Mouse (Mus musculus) stomach, embryonic 14.5 days (tissue): ENCODE results near the gene 9530068E07Rik. TPM values are rescaled to one million over a fixed set of nuclear protein-coding genes. Genes with fewer than 3 reads are reported as not detected.
A peak's percentile ranks its signal among the peaks of the same experiment; 100 is the strongest.

Source experiments
- ATAC-seq: fragments of 200-750 bp; cut with Nextera tagmentation; 2 replicates; pipeline ENCODE4 v1.8.0; 2017; ENCODE audit warnings: low read depth, moderate TSS enrichment; ENCODE audit not compliant: insufficient number of reproducible peaks, insufficient read depth, low FRiP score
- H3K27ac ChIP-seq: fragments of 300-500 bp; sonication (generic); 2 replicates; pipeline ENCODE4 v1.5.1; 2014; ENCODE audit warnings: mild to moderate bottlenecking, low read length, moderate library complexity, mixed read lengths
- H3K27me3 ChIP-seq: fragments of 300-500 bp; sonication (generic); 2 replicates; pipeline ENCODE4 v1.6.1; 2014; ENCODE audit warnings: low read length, control low read depth, mixed read lengths; ENCODE audit not compliant: control insufficient read depth, insufficient read depth
- H3K36me3 ChIP-seq: fragments of 300-500 bp; sonication (generic); 2 replicates; pipeline ENCODE4 v1.6.1; 2014; ENCODE audit warnings: mild to moderate bottlenecking, control low read depth, low read length, moderate library complexity, mixed read lengths; ENCODE audit not compliant: control insufficient read depth, insufficient read depth
- H3K4me1 ChIP-seq: fragments of 300-500 bp; sonication (generic); 2 replicates; pipeline ENCODE4 v1.6.1; 2014; ENCODE audit warnings: low read length, control low read depth, mixed read lengths; ENCODE audit not compliant: control insufficient read depth, insufficient read depth
- H3K4me2 ChIP-seq: fragments of 300-500 bp; sonication (generic); replicated peaks from 2 replicates; pipeline ENCODE4 v1.6.1; 2014; ENCODE audit warnings: low read depth, low read length, control low read depth
- H3K4me3 ChIP-seq: fragments of 300-500 bp; sonication (generic); 2 replicates; pipeline ENCODE4 v1.5.1; 2014; ENCODE audit warnings: low read depth, low read length, control low read depth
- H3K9ac ChIP-seq: fragments of 300-500 bp; sonication (generic); replicated peaks from 2 replicates; pipeline ENCODE4 v1.6.1; 2014; ENCODE audit warnings: low read depth, mild to moderate bottlenecking, control low read depth, low read length, moderate library complexity, mixed read lengths
- H3K9me3 ChIP-seq: fragments of 300-500 bp; sonication (generic); 2 replicates; pipeline ENCODE4 v1.6.1; 2016; ENCODE audit warnings: low read depth, low read length, control low read depth; ENCODE audit not compliant: control insufficient read depth
- WGBS: fragments of 180-500 bp; shearing (Covaris S2); extraction: QIAGEN DNeasy Blood & Tissue Kit; methylation state at CpG from one replicate; pipeline ENCODE4 v1.1.7; 2014; 5-methylcytosine and 5-hydroxymethylcytosine counted together
- polyA plus RNA-seq: library from polyadenylated mRNA; unstranded; fragments of >200 nt; fragmentation: Nextera tagmentation; extraction: Ambion mirVana; gene quantifications from 2 replicates; pipeline ENCODE4 v1.2.1, GENCODE M21; 2014

9530068E07Rik gene
- polyA plus RNA-seq, 1 experiment from 2014 or later: 212 TPM

- WGBS: 17% methylated on average over 10 of the region's 10 CpGs
- H3K4me3 ChIP-seq: no peak overlapping the region
- 0 out of 2 replicates have a peak, but pooled peaks have one; percentile 33 for ATAC-seq
Observed at GRCm38 (mm10) chr11:52437123-52437522, 40.9 kb downstream of the 9530068E07Rik start.

GRCm38 (mm10) chr11:52441096-52441495 lies 44.9 kb downstream of the 9530068E07Rik start:
- Histone ChIP-seq H3K4me2 (no peak overlapping the region), H3K9me3 (no peaks in the 10 kb centered on the region), H3K36me3 (no peaks in the 10 kb centered on the region), H3K4me3 (no peak overlapping the region), H3K27ac (no peak overlapping the region), H3K27me3 (no peaks in the 10 kb centered on the region), H3K4me1 (no peaks in the 10 kb centered on the region), H3K9ac (no peak overlapping the region)
- 75% methylated on average over 2 of the region's 2 CpGs for WGBS
- no peak for ATAC-seq

More at GRCm38 (mm10) chr11:52437123-52437522, 40.9 kb downstream of the 9530068E07Rik start:
- Histone ChIP-seq H3K36me3 (no peaks in the 10 kb centered on the region), H3K4me1 (no peaks in the 10 kb centered on the region), H3K27me3 (no peaks in the 10 kb centered on the region), H3K9me3 (no peaks in the 10 kb centered on the region; the same call in 1 of the 2 replicates), H3K9ac (no peak overlapping the region), H3K4me2 (0 out of 2 replicates have a peak overlapping the region, but pooled peaks have one; percentile 15), H3K27ac (no peak overlapping the region)

- Histone ChIP-seq H3K9me3 (no peaks in the 10 kb centered on the region), H3K27me3 (no peaks in the 10 kb centered on the region), H3K36me3 (no peaks in the 10 kb centered on the region), H3K9ac (no peak overlapping the region), H3K4me3 (no peak overlapping the region), H3K4me2 (no peak overlapping the region), H3K4me1 (no peaks in the 10 kb centered on the region), H3K27ac (no peak overlapping the region)
- no peak for ATAC-seq
- 51% methylated on average over 4 of the region's 4 CpGs for WGBS
Observed at GRCm38 (mm10) chr11:52447242-52447641, 51.0 kb downstream of the 9530068E07Rik start.

- H3K9me3 ChIP-seq: no peaks in the 10 kb centered on the region
- H3K4me3 ChIP-seq: no peak overlapping the region
- H3K27ac ChIP-seq: no peak overlapping the region
- no peaks in the 10 kb centered on the region for H3K27me3 ChIP-seq
- no peak overlapping the region for H3K9ac ChIP-seq
- 50% methylated on average over 3 of the region's 3 CpGs for WGBS
- H3K4me2 ChIP-seq: no peak overlapping the region
- ATAC-seq: no peak
- no peaks in the 10 kb centered on the region for H3K4me1 ChIP-seq
- no peaks in the 10 kb centered on the region for H3K36me3 ChIP-seq
Observed at GRCm38 (mm10) chr11:52449004-52449403, 52.8 kb downstream of the 9530068E07Rik start.

GRCm38 (mm10) chr11:52458281-52458680 lies 62.1 kb downstream of the 9530068E07Rik start:
- Histone ChIP-seq H3K36me3 (no peaks in the 10 kb centered on the region), H3K27me3 (no peaks in the 10 kb centered on the region), H3K9me3 (no peaks in the 10 kb centered on the region), H3K4me3 (no peak overlapping the region), H3K9ac (no peak overlapping the region), H3K4me1 (no peaks in the 10 kb centered on the region), H3K4me2 (no peak overlapping the region), H3K27ac (no peak overlapping the region)
- WGBS: 76% methylated on average over 5 of the region's 5 CpGs
- ATAC-seq: no peak

Other genes with a start within 250 kb of the 9530068E07Rik start
- gene Olfr1371, start 182.4 kb upstream of the 9530068E07Rik start, polyA plus RNA-seq: not detected in 2 replicates
- 800 and 831 TPM in 2 replicates for gene Skp1a, start 164.4 kb upstream of the 9530068E07Rik start, polyA plus RNA-seq
- gene Tcf7, start 113.4 kb upstream of the 9530068E07Rik start, polyA plus RNA-seq: 4.4 and 5.3 TPM in 2 replicates
- 202 and 210 TPM in 2 replicates for gene Vdac1, start 35.6 kb upstream of the 9530068E07Rik start, polyA plus RNA-seq